Comparison of ENCODE assay signal across 18 mouse cellular contexts in genomic region chr11:49888469-49888868, GRCm38 (mm10). TPM values are rescaled to one million over a fixed set of nuclear protein-coding genes. Genes with fewer than 3 reads are reported as not detected.
"Had no signal": no experiment of that assay in that cellular context is flagged by ENCODE, and none has a peak within 500 bp of the region (broad histone marks: within the 10 kb centered on the region; RNA-seq: fewer than 3 reads in every experiment).

No protein-coding gene starts in this region.

- H3K27ac ChIP-seq: intestine, embryonic 15.5 days; kidney, embryonic 15.5 days; left cerebral cortex, adult 2 months; macrophage; midbrain, embryonic 12.5 days; midbrain, embryonic 15.5 days had no signal

- H3K9me3 ChIP-seq: intestine, embryonic 15.5 days; kidney, embryonic 15.5 days; midbrain, embryonic 12.5 days; midbrain, embryonic 15.5 days had no signal

- H3K9ac ChIP-seq: intestine, embryonic 15.5 days; kidney, embryonic 15.5 days; lung, embryonic 14.5 days; midbrain, embryonic 12.5 days; midbrain, embryonic 15.5 days had no signal

- H3K36me3 ChIP-seq: intestine, embryonic 15.5 days had no signal

- H3K27me3 ChIP-seq: intestine, embryonic 15.5 days; kidney, embryonic 15.5 days; midbrain, embryonic 12.5 days; midbrain, embryonic 15.5 days had no signal

- ATAC-seq: intestine, embryonic 15.5 days; lung, postnatal 0 days; midbrain, embryonic 15.5 days had no signal

- H3K4me1 ChIP-seq: intestine, embryonic 15.5 days; kidney, embryonic 15.5 days; midbrain, embryonic 15.5 days had no signal

- H3K4me2 ChIP-seq: intestine, embryonic 15.5 days; kidney, embryonic 15.5 days; liver, embryonic 11.5 days; lung, embryonic 14.5 days; midbrain, embryonic 12.5 days; midbrain, embryonic 15.5 days had no signal

- DNase-seq: kidney, adult 11 months; kidney, adult 8-10 months; kidney, postnatal 10 days; kidney, postnatal 36 days; layer of hippocampus, postnatal 36 days; lung, embryonic 14.5 days; right cerebral cortex, postnatal 25 days; spleen, adult 18-20 months; thymus, postnatal 25 days had no signal

- H3K4me3 ChIP-seq: intestine, embryonic 15.5 days; kidney, embryonic 15.5 days; left cerebral cortex, adult 2 months; midbrain, embryonic 12.5 days; midbrain, embryonic 15.5 days had no signal

RNA-seq across cellular contexts. Expression of gene Rasgef1c, which starts 13.2 kb away (rescaled TPM):
- polyA plus RNA-seq: liver, embryonic 11.5 days; liver, embryonic 16.5 days; lung, postnatal 0 days; macrophage had no signal
